Mouse (Mus musculus) stomach, embryonic 15.5 days (tissue): ENCODE measurements at regions not wholly inside any gene's neighbourhood (a gene's known extent, or its start where the extent isn't known, plus 50 kb on each side); places are given as distances from the start of the nearest gene placed in this dataset.

Experiments used
- ATAC-seq: fragments of 200-750 bp; cut with Nextera tagmentation; 2 replicates; pipeline ENCODE4 v1.8.0; 2017; ENCODE audit warnings: low read depth, moderate number of reproducible peaks, moderate TSS enrichment; ENCODE audit not compliant: insufficient read depth, low FRiP score
- H3K27ac ChIP-seq: fragments of 300-500 bp; sonication (generic); 2 replicates; pipeline ENCODE4 v1.5.1; 2015; ENCODE audit warnings: mild to moderate bottlenecking, inconsistent platforms
- H3K27me3 ChIP-seq: fragments of 300-500 bp; sonication (generic); replicated peaks from 2 replicates; pipeline ENCODE4 v1.6.1; 2015; ENCODE audit warnings: inconsistent platforms
- H3K36me3 ChIP-seq: fragments of 300-500 bp; sonication (generic); 2 replicates; pipeline ENCODE4 v1.6.1; 2015; ENCODE audit warnings: inconsistent platforms
- H3K4me1 ChIP-seq: fragments of 300-500 bp; sonication (generic); 2 replicates; pipeline ENCODE4 v1.6.1; 2015; ENCODE audit warnings: inconsistent platforms
- H3K4me2 ChIP-seq: fragments of 300-500 bp; sonication (generic); 2 replicates; pipeline ENCODE4 v1.6.1; 2015; ENCODE audit warnings: mild to moderate bottlenecking, inconsistent platforms
- H3K4me3 ChIP-seq: fragments of 300-500 bp; sonication (generic); replicated peaks from 2 replicates; pipeline ENCODE4 v1.5.1; 2015; ENCODE audit warnings: inconsistent platforms
- H3K9ac ChIP-seq: fragments of 300-500 bp; sonication (generic); 2 replicates; pipeline ENCODE4 v1.6.1; 2015; ENCODE audit warnings: inconsistent platforms
- H3K9me3 ChIP-seq: fragments of 300-500 bp; sonication (generic); 2 replicates; pipeline ENCODE4 v1.6.1; 2016; ENCODE audit warnings: inconsistent platforms
- WGBS: fragments of 180-500 bp; shearing (Covaris S2); methylation state at CpG from one replicate; pipeline ENCODE4 v1.1.7; 2015; 5-methylcytosine and 5-hydroxymethylcytosine counted together

GRCm38 (mm10) chr10:125784896-125785295, 181.1 kb upstream of the Lrig3 start:
- Histone ChIP-seq H3K27ac (peak overlapping the region; percentile 83), H3K4me2 (peak overlapping the region; percentile 53; the same call in 1 of the 2 replicates)

GRCm38 (mm10) chr10:125785448-125786196, 180.3 kb upstream of the Lrig3 start:
- 16% methylated on average over 16 of the region's 16 CpGs for WGBS
- Histone ChIP-seq H3K4me3 (0 out of 2 replicates have a peak overlapping the region, but pooled peaks have one; percentile 7), H3K9ac (no peak overlapping the region)

More at GRCm38 (mm10) chr10:125784896-125785295, 181.1 kb upstream of the Lrig3 start:
- WGBS: 4% methylated on average over 2 of the region's 2 CpGs
- ATAC-seq: no peak
- Histone ChIP-seq H3K9me3 (no peaks in the 10 kb centered on the region), H3K4me3 (no peak overlapping the region), H3K27me3 (no peaks in the 10 kb centered on the region), H3K9ac (no peak overlapping the region), H3K36me3 (no peaks in the 10 kb centered on the region), H3K4me1 (peaks cover 13% of the 10 kb centered on the region)

GRCm38 (mm10) chr10:125786197-125786879, 179.6 kb upstream of the Lrig3 start:
- no peaks in the 10 kb centered on the region for H3K27me3 ChIP-seq
- peak overlapping the region; percentile 83 for H3K27ac ChIP-seq
- no peak overlapping the region for H3K9ac ChIP-seq
- H3K4me1 ChIP-seq: peaks cover 13% of the 10 kb centered on the region
- H3K9me3 ChIP-seq: no peaks in the 10 kb centered on the region
- 11% methylated on average over 10 of the region's 10 CpGs for WGBS
- H3K36me3 ChIP-seq: no peaks in the 10 kb centered on the region
- H3K4me2 ChIP-seq: peak overlapping the region; percentile 53
- peak overlapping the region; percentile 29 for H3K4me3 ChIP-seq
- peak; percentile 29; the same call in 1 of the 2 replicates for ATAC-seq

More at GRCm38 (mm10) chr10:125785448-125786196, 180.3 kb upstream of the Lrig3 start:
- Histone ChIP-seq H3K27me3 (no peaks in the 10 kb centered on the region), H3K27ac (peak overlapping the region; percentile 83), H3K36me3 (no peaks in the 10 kb centered on the region), H3K4me2 (peak overlapping the region; percentile 53), H3K9me3 (no peaks in the 10 kb centered on the region), H3K4me1 (peaks cover 13% of the 10 kb centered on the region)
- peak; percentile 56; the same call in 1 of the 2 replicates for ATAC-seq

- no peaks in the 10 kb centered on the region for H3K36me3 ChIP-seq
- peak overlapping the region; percentile 53 for H3K4me2 ChIP-seq
- peak overlapping the region; percentile 29 for H3K4me3 ChIP-seq
- no peaks in the 10 kb centered on the region for H3K27me3 ChIP-seq
- peak overlapping the region; percentile 83 for H3K27ac ChIP-seq
- peaks cover 13% of the 10 kb centered on the region for H3K4me1 ChIP-seq
- peak; percentile 67; the same call in 1 of the 2 replicates for ATAC-seq
- WGBS: 2% methylated on average over 17 of the region's 17 CpGs
- no peaks in the 10 kb centered on the region for H3K9me3 ChIP-seq
- no peak overlapping the region for H3K9ac ChIP-seq
These were observed 179.1 kb upstream of the Lrig3 start for GRCm38 (mm10) chr10:125786880-125787337.

GRCm38 (mm10) chr10:125787441-125788060, 178.4 kb upstream of the Lrig3 start:
- H3K27me3 ChIP-seq: no peaks in the 10 kb centered on the region
- ATAC-seq: no peak
- no peak overlapping the region for H3K9ac ChIP-seq
- peaks cover 13% of the 10 kb centered on the region for H3K4me1 ChIP-seq
- H3K4me2 ChIP-seq: peak overlapping the region; percentile 53
- H3K36me3 ChIP-seq: no peaks in the 10 kb centered on the region
- peak overlapping the region; percentile 83 for H3K27ac ChIP-seq
- 20% methylated on average over 19 of the region's 19 CpGs for WGBS
- H3K4me3 ChIP-seq: peak overlapping the region; percentile 29; the same call in 1 of the 2 replicates
- no peaks in the 10 kb centered on the region for H3K9me3 ChIP-seq

GRCm38 (mm10) chr10:125788262-125788661, 177.7 kb upstream of the Lrig3 start:
- peaks cover 13% of the 10 kb centered on the region for H3K4me1 ChIP-seq
- no peak overlapping the region for H3K9ac ChIP-seq
- 97% methylated on average over 2 of the region's 2 CpGs for WGBS
- no peaks in the 10 kb centered on the region for H3K27me3 ChIP-seq
- no peak overlapping the region for H3K27ac ChIP-seq
- no peak for ATAC-seq
- H3K4me3 ChIP-seq: no peak overlapping the region
- no peaks in the 10 kb centered on the region for H3K36me3 ChIP-seq
- H3K4me2 ChIP-seq: no peak overlapping the region
- H3K9me3 ChIP-seq: no peaks in the 10 kb centered on the region

GRCm38 (mm10) chr10:125790924-125791323, 175.0 kb upstream of the Lrig3 start:
- Histone ChIP-seq H3K4me3 (no peak overlapping the region), H3K9me3 (no peaks in the 10 kb centered on the region), H3K4me2 (no peak overlapping the region), H3K4me1 (peaks cover 6% of the 10 kb centered on the region), H3K27ac (no peak overlapping the region), H3K36me3 (no peaks in the 10 kb centered on the region), H3K27me3 (no peaks in the 10 kb centered on the region), H3K9ac (no peak overlapping the region)
- 67% methylated on average over 2 of the region's 2 CpGs for WGBS
- no peak for ATAC-seq

- Histone ChIP-seq H3K27ac (no peak overlapping the region), H3K9me3 (no peaks in the 10 kb centered on the region), H3K27me3 (no peaks in the 10 kb centered on the region), H3K36me3 (no peaks in the 10 kb centered on the region), H3K4me2 (no peak overlapping the region), H3K4me1 (no peaks in the 10 kb centered on the region), H3K9ac (no peak overlapping the region), H3K4me3 (no peak overlapping the region)
- WGBS: 98% methylated on average over 2 of the region's 2 CpGs
- ATAC-seq: no peak
These were observed 171.5 kb upstream of the Lrig3 start for GRCm38 (mm10) chr10:125794504-125794903.

GRCm38 (mm10) chr10:125795323-125795722, 170.6 kb upstream of the Lrig3 start:
- Histone ChIP-seq H3K27ac (no peak overlapping the region), H3K9me3 (no peaks in the 10 kb centered on the region), H3K4me1 (no peaks in the 10 kb centered on the region), H3K36me3 (no peaks in the 10 kb centered on the region), H3K4me2 (no peak overlapping the region), H3K4me3 (no peak overlapping the region), H3K9ac (no peak overlapping the region), H3K27me3 (no peaks in the 10 kb centered on the region)
- ATAC-seq: no peak
- 82% methylated on average over 1 of the region's 1 CpGs for WGBS

- H3K9ac ChIP-seq: no peak overlapping the region
- H3K9me3 ChIP-seq: no peaks in the 10 kb centered on the region
- H3K4me3 ChIP-seq: no peak overlapping the region
- no peaks in the 10 kb centered on the region for H3K4me1 ChIP-seq
- H3K4me2 ChIP-seq: no peak overlapping the region
- no peaks in the 10 kb centered on the region for H3K36me3 ChIP-seq
- H3K27me3 ChIP-seq: no peaks in the 10 kb centered on the region
- 17% methylated on average over 13 of the region's 13 CpGs for WGBS
- peak; percentile 22; the same call in 1 of the 2 replicates for ATAC-seq
- no peak overlapping the region for H3K27ac ChIP-seq
These were observed 167.3 kb upstream of the Lrig3 start for GRCm38 (mm10) chr10:125798678-125799077.

- no peak overlapping the region for H3K4me3 ChIP-seq
- H3K4me2 ChIP-seq: no peak overlapping the region
- no peaks in the 10 kb centered on the region for H3K36me3 ChIP-seq
- no peaks in the 10 kb centered on the region for H3K9me3 ChIP-seq
- H3K4me1 ChIP-seq: no peaks in the 10 kb centered on the region
- H3K27me3 ChIP-seq: no peaks in the 10 kb centered on the region
- ATAC-seq: no peak
- H3K9ac ChIP-seq: no peak overlapping the region
- H3K27ac ChIP-seq: no peak overlapping the region
- WGBS: 67% methylated on average over 2 of the region's 2 CpGs
These were observed 165.3 kb upstream of the Lrig3 start for GRCm38 (mm10) chr10:125800572-125801114.
